Mouse (Mus musculus): ENCODE measurements at regions not wholly inside any gene's neighbourhood (a gene's known extent, or its start where the extent isn't known, plus 50 kb on each side); places are given as distances from the start of the nearest gene placed in this dataset.

DNA sequence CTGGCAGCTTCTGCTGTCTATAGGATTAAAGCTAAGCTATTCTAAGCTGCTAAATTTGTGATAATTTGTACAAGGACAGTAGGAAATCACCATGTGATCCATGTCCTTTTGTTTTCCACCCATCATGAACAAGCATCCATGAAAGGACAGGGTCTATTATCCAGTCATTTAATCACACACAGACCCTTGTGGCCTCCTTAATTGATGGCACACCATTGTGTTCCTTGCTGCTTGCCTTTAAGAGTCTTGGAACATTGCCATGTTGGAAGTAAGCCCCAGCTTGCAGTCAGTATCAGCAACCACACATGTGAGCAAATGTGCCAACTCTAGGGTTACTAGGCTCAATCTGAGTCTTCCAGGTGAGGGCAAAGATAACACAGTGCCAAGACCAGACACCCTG lies 608.7 kb downstream of the Hs3st4 start:
- TF ChIP-seq CTCF (IDR thresholded peaks at IDR 0.05; ENCODE audit: control insufficient read depth, insufficient read depth, insufficient replicate concordance, low read depth, low read length) (no peak), POLR2A (IDR thresholded peaks at IDR 0.05; ENCODE audit: control insufficient read depth, low read depth, low read length) (no peak)
